Mouse (Mus musculus) kidney, postnatal 0 days (tissue): ENCODE measurements at regions not wholly inside any gene's neighbourhood (a gene's known extent, or its start where the extent isn't known, plus 50 kb on each side); places are given as distances from the start of the nearest gene placed in this dataset.
A peak's percentile ranks its signal among the peaks of the same experiment; 100 is the strongest.

Experiments used
- ATAC-seq: fragments of 200-750 bp; cut with Nextera tagmentation; replicated peaks from 2 replicates; pipeline ENCODE4 v1.8.0; 2017; ENCODE audit warnings: low read depth, moderate number of reproducible peaks, moderate TSS enrichment, moderate library complexity; ENCODE audit not compliant: low FRiP score
- DNase-seq: peaks from one replicate; pipeline ENCODE4 v3.0.0-alpha.2; 2016; ENCODE audit warnings: low spot score
- H3K27ac ChIP-seq: fragments of 300-500 bp; sonication (generic); 2 replicates; pipeline ENCODE4 v1.5.1; 2014; ENCODE audit warnings: mild to moderate bottlenecking
- H3K27me3 ChIP-seq: fragments of 300-500 bp; sonication (generic); 2 replicates; pipeline ENCODE4 v1.6.1; 2014; ENCODE audit warnings: low read length, mixed read lengths; ENCODE audit not compliant: insufficient read depth
- H3K36me3 ChIP-seq: fragments of 300-500 bp; sonication (generic); 2 replicates; pipeline ENCODE4 v1.6.1; 2014; ENCODE audit warnings: low read length, mixed read lengths; ENCODE audit not compliant: insufficient read depth
- H3K4me1 ChIP-seq: fragments of 300-500 bp; sonication (generic); replicated peaks from 2 replicates; pipeline ENCODE4 v1.6.1; 2014; ENCODE audit warnings: antibody characterized with exemption, low read length, mixed read lengths; ENCODE audit not compliant: insufficient read depth
- H3K4me2 ChIP-seq: fragments of 300-500 bp; sonication (generic); 2 replicates; pipeline ENCODE4 v1.6.1; 2014; ENCODE audit warnings: mild to moderate bottlenecking, low read length, moderate library complexity, mixed read lengths
- H3K4me3 ChIP-seq: fragments of 300-500 bp; sonication (generic); replicated peaks from 2 replicates; pipeline ENCODE4 v1.5.1; 2014; ENCODE audit warnings: low read depth, low read length
- H3K9ac ChIP-seq: fragments of 300-500 bp; sonication (generic); 2 replicates; pipeline ENCODE4 v1.6.1; 2014; ENCODE audit warnings: low read depth, low read length
- H3K9me3 ChIP-seq: fragments of 300-500 bp; sonication (generic); replicated peaks from 2 replicates; pipeline ENCODE4 v1.6.1; 2016; ENCODE audit warnings: low read length, inconsistent platforms, mixed read lengths
- CTCF ChIP-seq: IDR thresholded peaks from 2 replicates; pipeline ENCODE4 v1.5.1; 2016; ENCODE audit warnings: antibody characterized with exemption, low read depth, mild to moderate bottlenecking, moderate library complexity
- WGBS: fragments of 180-500 bp; shearing (Covaris S2); extraction: QIAGEN DNeasy Blood & Tissue Kit; methylation state at CpG from one replicate; pipeline ENCODE4 v1.1.7; 2014; 5-methylcytosine and 5-hydroxymethylcytosine counted together

DNA sequence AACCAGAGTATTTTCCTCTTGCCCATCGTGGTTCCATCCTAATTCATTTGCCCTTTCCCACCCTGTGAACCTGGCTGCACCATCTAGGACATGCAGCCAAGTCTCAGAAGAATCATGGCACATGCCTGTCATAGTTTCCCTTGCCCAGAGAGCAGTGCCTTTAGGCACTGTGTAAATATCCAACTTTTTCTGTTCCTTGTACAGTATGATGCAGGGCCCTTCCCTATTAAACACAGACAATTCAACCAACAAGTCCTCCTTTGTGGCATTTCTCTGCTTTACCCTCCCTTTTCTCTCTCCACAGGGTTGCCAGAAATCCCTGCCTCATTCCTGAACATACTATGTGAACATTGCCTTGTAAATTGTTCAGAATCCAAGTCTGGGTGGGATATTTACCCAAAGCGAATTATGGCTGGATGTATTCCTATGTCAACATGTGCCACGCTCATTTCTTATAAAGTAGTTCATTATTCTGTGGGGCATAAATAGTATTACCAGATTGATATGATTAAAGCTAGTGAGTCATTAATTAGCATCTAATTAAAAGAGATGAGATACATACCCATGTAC lies 349.1 kb downstream of the Insc start:
- no peak for DNase-seq
- no peak overlapping the region for H3K27ac ChIP-seq
- H3K4me2 ChIP-seq = no peak overlapping the region
- no peak for TF ChIP-seq CTCF
- no peak overlapping the region for H3K4me3 ChIP-seq
- H3K27me3 ChIP-seq = no peaks in the 10 kb centered on the region
- no peak for ATAC-seq
- WGBS = 78% methylated on average over 3 of the region's 3 CpGs
- H3K4me1 ChIP-seq = no peaks in the 10 kb centered on the region
- H3K36me3 ChIP-seq = no peaks in the 10 kb centered on the region
- H3K9me3 ChIP-seq = no peaks in the 10 kb centered on the region
- H3K9ac ChIP-seq = no peak overlapping the region

DNA sequence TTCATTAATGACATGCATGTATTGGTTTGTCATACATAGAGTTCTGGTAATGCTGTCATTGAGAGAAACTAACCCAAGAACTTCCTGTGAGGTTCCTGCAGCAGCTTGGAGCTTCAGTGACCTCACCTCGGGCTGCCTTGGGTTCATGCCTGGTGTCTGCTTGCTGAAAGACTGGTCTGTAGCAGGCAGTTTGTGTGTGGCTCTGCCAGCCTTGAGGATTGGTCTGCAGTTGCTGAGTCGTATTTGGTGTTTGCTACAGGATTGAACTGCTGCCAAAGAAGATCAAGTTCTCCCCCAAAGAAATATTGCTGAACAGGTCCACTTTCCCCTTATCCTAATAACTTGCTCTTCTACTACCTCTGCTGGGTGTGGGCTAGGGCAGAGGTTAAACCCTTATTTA lies 362.5 kb downstream of the Insc start:
- no peak for TF ChIP-seq CTCF
- DNase-seq (no peak), ATAC-seq (no peak)
- Histone ChIP-seq H3K9ac (no peak overlapping the region), H3K27ac (no peak overlapping the region), H3K27me3 (no peaks in the 10 kb centered on the region), H3K4me3 (no peak overlapping the region), H3K9me3 (no peaks in the 10 kb centered on the region), H3K4me2 (no peak overlapping the region), H3K4me1 (no peaks in the 10 kb centered on the region), H3K36me3 (no peaks in the 10 kb centered on the region)
- 60% methylated on average over 2 of the region's 2 CpGs for WGBS

DNA sequence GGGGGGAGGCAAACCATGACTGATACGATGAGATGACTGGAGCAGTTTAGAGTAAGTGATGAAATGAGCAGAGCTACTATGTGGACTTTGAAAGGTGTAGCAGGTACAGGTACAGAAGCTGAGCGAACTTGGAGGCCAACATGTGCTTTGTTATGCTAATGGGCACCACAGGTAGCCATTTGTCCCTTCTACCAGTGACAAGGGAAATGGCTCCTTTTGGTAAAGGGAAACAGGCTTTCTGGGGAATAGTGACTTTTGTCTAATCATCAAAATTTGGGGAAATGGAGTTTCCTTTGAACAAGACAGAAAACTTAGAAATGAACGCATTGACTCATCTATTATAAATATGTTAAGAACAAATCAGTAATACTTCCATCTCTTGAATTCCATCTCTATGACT lies 368.8 kb downstream of the Insc start:
- ATAC-seq (no peak), DNase-seq (no peak)
- no peak overlapping the region for H3K27ac ChIP-seq
- 66% methylated on average over 3 of the region's 3 CpGs for WGBS
- TF ChIP-seq CTCF = no peak
- H3K4me3 ChIP-seq = no peak overlapping the region
- no peak overlapping the region for H3K9ac ChIP-seq
- no peaks in the 10 kb centered on the region for H3K36me3 ChIP-seq
- no peaks in the 10 kb centered on the region for H3K27me3 ChIP-seq
- no peaks in the 10 kb centered on the region for H3K4me1 ChIP-seq
- no peak overlapping the region for H3K4me2 ChIP-seq
- H3K9me3 ChIP-seq = no peaks in the 10 kb centered on the region

DNA sequence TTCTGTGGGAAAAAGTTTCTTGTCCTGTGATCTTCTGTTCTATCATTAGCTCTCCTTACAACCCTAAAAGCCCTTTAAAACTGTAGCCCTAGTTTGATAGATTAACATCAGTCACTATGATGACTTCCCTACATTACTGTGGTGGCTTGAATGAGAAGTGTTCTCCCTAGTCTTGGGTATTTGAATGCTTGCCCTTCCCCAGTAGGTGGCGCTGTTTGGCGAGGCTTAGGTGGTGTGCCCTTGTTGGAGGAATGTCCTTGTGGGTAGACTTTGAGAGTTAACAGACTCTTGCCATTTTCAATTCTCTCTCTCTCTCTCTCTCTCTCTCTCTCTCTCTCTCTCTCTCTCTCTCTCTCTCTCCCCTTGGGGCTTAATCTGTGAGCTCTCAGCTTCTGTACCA lies 379.8 kb downstream of the Insc start:
- H3K4me1 ChIP-seq = no peaks in the 10 kb centered on the region
- WGBS = 45% methylated on average over 2 of the region's 2 CpGs
- DNase-seq (no peak), ATAC-seq (no peak)
- H3K27ac ChIP-seq = no peak overlapping the region
- H3K4me2 ChIP-seq = no peak overlapping the region
- H3K9ac ChIP-seq = no peak overlapping the region
- no peaks in the 10 kb centered on the region for H3K9me3 ChIP-seq
- H3K27me3 ChIP-seq = no peaks in the 10 kb centered on the region
- peak; percentile 38; the same call in 1 of the 2 replicates for TF ChIP-seq CTCF
- no peak overlapping the region for H3K4me3 ChIP-seq
- no peaks in the 10 kb centered on the region for H3K36me3 ChIP-seq

DNA sequence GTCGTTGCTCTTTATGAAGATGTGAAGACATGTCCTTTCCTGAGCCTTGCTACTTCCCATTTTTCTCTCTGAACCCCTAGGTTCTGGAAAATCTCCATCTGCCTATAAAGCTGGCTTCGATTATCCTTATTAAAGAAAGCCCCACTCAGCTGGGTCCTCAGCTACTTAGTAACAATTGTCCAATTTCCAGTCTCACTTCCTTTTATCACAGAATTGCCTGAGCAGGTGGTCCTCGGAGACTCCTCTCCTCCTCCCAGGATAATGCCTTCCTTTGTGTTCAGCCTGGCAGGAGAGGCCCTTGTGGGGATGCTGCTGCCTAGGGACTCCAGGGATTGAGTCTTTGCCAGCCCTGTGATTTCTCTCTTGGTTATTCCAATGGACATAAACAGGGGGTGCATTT lies 385.5 kb downstream of the Insc start:
- Histone ChIP-seq H3K4me3 (no peak overlapping the region), H3K27me3 (no peaks in the 10 kb centered on the region), H3K27ac (no peak overlapping the region), H3K9ac (no peak overlapping the region), H3K4me2 (no peak overlapping the region), H3K4me1 (no peaks in the 10 kb centered on the region), H3K36me3 (no peaks in the 10 kb centered on the region), H3K9me3 (no peaks in the 10 kb centered on the region)
- ATAC-seq = no peak
- no peak for DNase-seq
- no peak for TF ChIP-seq CTCF
- WGBS = 35% methylated on average over 3 of the region's 3 CpGs

DNA sequence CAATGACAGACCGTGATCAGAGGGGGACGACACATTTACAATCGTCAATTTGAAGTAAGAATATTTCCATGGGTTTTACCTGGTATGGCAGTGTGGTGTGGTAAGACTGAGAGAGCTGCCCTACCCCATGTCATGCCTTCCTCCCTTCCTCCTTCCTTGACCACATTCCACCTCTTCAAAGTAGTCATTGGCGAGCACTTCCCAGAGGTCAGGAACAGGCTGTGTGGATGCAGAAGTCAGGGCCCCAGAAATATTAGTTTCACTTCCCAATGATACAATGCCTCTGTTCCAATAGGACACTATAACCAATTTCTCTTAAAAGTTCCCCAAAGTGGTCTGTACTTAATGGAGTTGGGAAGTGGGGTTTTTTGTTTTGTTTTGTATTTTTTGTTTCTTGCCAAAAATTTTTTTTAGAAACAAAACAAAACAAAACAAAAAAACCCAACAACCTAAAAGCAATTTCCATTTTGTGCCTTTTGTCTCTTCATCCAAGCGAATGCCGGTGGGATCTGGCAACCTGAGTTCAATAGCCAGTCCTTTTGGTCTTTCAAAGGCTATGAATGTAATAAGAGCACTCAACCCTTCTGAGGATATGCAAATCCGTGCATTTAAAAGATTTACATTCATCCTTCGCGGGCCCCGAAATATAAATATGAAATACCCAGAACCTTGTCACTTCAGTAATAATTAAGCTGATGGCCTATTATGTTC lies 387.9 kb downstream of the Insc start:
- Histone ChIP-seq H3K4me1 (no peaks in the 10 kb centered on the region), H3K36me3 (no peaks in the 10 kb centered on the region)
- TF ChIP-seq CTCF = no peak

More for the DNA sequence above, 387.9 kb downstream of the Insc start:
- no peak overlapping the region for H3K9ac ChIP-seq
- ATAC-seq = no peak
- no peak overlapping the region for H3K27ac ChIP-seq
- H3K4me2 ChIP-seq = no peak overlapping the region
- no peak overlapping the region for H3K4me3 ChIP-seq
- no peaks in the 10 kb centered on the region for H3K9me3 ChIP-seq
- 83% methylated on average over 10 of the region's 10 CpGs for WGBS
- no peak for DNase-seq
- H3K27me3 ChIP-seq = no peaks in the 10 kb centered on the region
